Mouse (Mus musculus) liver, adult 10 weeks (tissue): ENCODE data around the gene Lyrm7. TPM values are rescaled to one million over a fixed set of nuclear protein-coding genes. Genes with fewer than 3 reads are reported as not detected.

ENCODE experiments used
- polyA plus RNA-seq: library from polyadenylated mRNA; stranded (reverse); fragments of 350-450 nt; fragmentation: Illumina TruSeq; extraction: RNeasy Lipid Tissue Mini Kit (QIAGEN cat#74804); gene quantifications from one replicate; pipeline ENCODE4 v1.2.3, GENCODE M21; 2014; ENCODE audit warnings: low read depth, low replicate concordance

The Lyrm7 gene
- 7.6 TPM for polyA plus RNA-seq

GRCm38 (mm10) chr11:54860256-54861038, at the start of gene Lyrm7:
Lyrm7 (minus strand) TSS chr11:54860916.

GRCm38 (mm10) chr11:54902333-54903323, 41.9 kb upstream of the Lyrm7 start, which contains the start of gene Gpx3:
Gpx3 (plus strand) TSS chr11:54902453.

GRCm38 (mm10) chr11:54866119-54867048, 5.7 kb upstream of the Lyrm7 start, which contains the start of gene Hint1:
Hint1 (plus strand) TSS chr11:54866383.

GRCm38 (mm10) chr11:54787488-54788474, 72.9 kb downstream of the Lyrm7 start, which contains the start of gene Cdc42se2:
Cdc42se2 (minus strand) TSS chr11:54787675.

Other genes starting within 250 kb of the Lyrm7 start
- 7.7 TPM for gene Cdc42se2, start 73.2 kb downstream of the Lyrm7 start, polyA plus RNA-seq
- gene Hint1, start 5.5 kb upstream of the Lyrm7 start, polyA plus RNA-seq, result 215 TPM
- gene Gpx3, start 41.5 kb upstream of the Lyrm7 start, polyA plus RNA-seq, result 2.6 TPM
- gene Tnip1, start 102.0 kb upstream of the Lyrm7 start, polyA plus RNA-seq, result 0.85 TPM
- 22.9 TPM for gene Anxa6, start 172.5 kb upstream of the Lyrm7 start, polyA plus RNA-seq
- 0.37 TPM for gene Ccdc69, start 217.2 kb upstream of the Lyrm7 start, polyA plus RNA-seq
- 36.8 TPM for gene Gm2a, start 237.2 kb upstream of the Lyrm7 start, polyA plus RNA-seq